Comparison of ENCODE assay signal across 9 mouse cellular contexts in genomic region chr2:168161514-168161971, GRCm38 (mm10). TPM values are rescaled to one million over a fixed set of nuclear protein-coding genes. Genes with fewer than 3 reads are reported as not detected.
A peak's percentile ranks its signal among the peaks of the same experiment; 100 is the strongest.
DNase-seq lines count a peak whose midpoint lies in the region; ATAC-seq lines count a peak whose summit lies in the region.
"Had no signal": no experiment of that assay in that cellular context is flagged by ENCODE, and none has a peak within 500 bp of the region (broad histone marks: within the 10 kb centered on the region; RNA-seq: fewer than 3 reads in every experiment).

No protein-coding gene starts in this region.

- intact Hi-C loops in left cerebral cortex, postnatal 10 days (cut with DNase I), result no loop called here

- H3K27me3 ChIP-seq in heart, embryonic 13.5 days (replicated peaks), result peaks cover 5% of the 10 kb centered on the region; the same call in 1 of the 2 replicates
- H3K27me3 ChIP-seq in embryonic facial prominence, embryonic 12.5 days, result 0 out of 2 replicates have a peak, but pooled peaks cover 3% of the 10 kb centered on the region
- no peaks in the 10 kb centered on the region for H3K27me3 ChIP-seq in limb, embryonic 11.5 days (ENCODE audit: control insufficient read depth, insufficient read depth, low read length)
- no peaks in the 10 kb centered on the region for H3K27me3 ChIP-seq in neural tube, embryonic 11.5 days (ENCODE audit: control insufficient read depth, insufficient read depth, low read length)

- peak overlapping the region; percentile 47 for H3K4me3 ChIP-seq in heart, embryonic 13.5 days
- peak overlapping the region; percentile 25 for H3K4me3 ChIP-seq in embryonic facial prominence, embryonic 12.5 days
- H3K4me3 ChIP-seq in limb, embryonic 11.5 days (ENCODE audit: low read depth, low read length), result peak overlapping the region; percentile 20; the same call in 1 of the 2 replicates
- no peak overlapping the region for H3K4me3 ChIP-seq in neural tube, embryonic 11.5 days (ENCODE audit: low read depth, low read length)

- 2% methylated on average over 11 of the region's 11 CpGs for WGBS in heart, embryonic 13.5 days
- WGBS in embryonic facial prominence, embryonic 12.5 days, result under 1% methylated on average over 9 of the region's 11 CpGs
- WGBS in limb, embryonic 11.5 days, result 5% methylated on average over 11 of the region's 11 CpGs
- 7% methylated on average over 11 of the region's 11 CpGs for WGBS in neural tube, embryonic 11.5 days

- DNase-seq in heart, adult 9 months (ENCODE audit: low spot score in 2 of 2), result no peak
- peak; percentile 58 for DNase-seq in limb, embryonic 11.5 days (ENCODE audit: low spot score)
- no peak for DNase-seq in neural tube, embryonic 11.5 days (ENCODE audit: low spot score)
- DNase-seq in left cerebral cortex, postnatal 10 days (ENCODE audit: extremely low spot score in 1 of 2, low spot score in 2 of 2), result no peak
- DNase-seq in frontal cortex, postnatal 36 days (ENCODE audit: low spot score in 2 of 2), result no peak
- no peak for DNase-seq in cerebellum, postnatal 14 days
- DNase-seq: cerebellum, postnatal 25 days had no signal

- peaks cover 40% of the 10 kb centered on the region for H3K4me1 ChIP-seq in heart, embryonic 13.5 days
- peaks cover 28% of the 10 kb centered on the region for H3K4me1 ChIP-seq in embryonic facial prominence, embryonic 12.5 days
- peaks cover 31% of the 10 kb centered on the region for H3K4me1 ChIP-seq in limb, embryonic 11.5 days (ENCODE audit: control insufficient read depth, insufficient read depth, low read length)
- H3K4me1 ChIP-seq in neural tube, embryonic 11.5 days (ENCODE audit: control insufficient read depth, insufficient read depth, low read length), result no peaks in the 10 kb centered on the region

- peak; percentile 11; the same call in 1 of the 2 replicates for ATAC-seq in heart, embryonic 13.5 days (ENCODE audit: extremely low read depth, insufficient number of reproducible peaks, low FRiP score, low TSS enrichment)
- no peak for ATAC-seq in embryonic facial prominence, embryonic 12.5 days (ENCODE audit: insufficient number of reproducible peaks, insufficient read depth, low FRiP score, low TSS enrichment)
- ATAC-seq in limb, embryonic 11.5 days (ENCODE audit: insufficient number of reproducible peaks, low FRiP score, low TSS enrichment, low read depth), result 0 out of 2 replicates have a peak, but pooled peaks have one; percentile 52
- ATAC-seq in neural tube, embryonic 11.5 days (ENCODE audit: insufficient read depth, low FRiP score, low TSS enrichment), result peak; percentile 48; the same call in 1 of the 2 replicates

- peak overlapping the region; percentile 86 for H3K27ac ChIP-seq in heart, embryonic 13.5 days (replicated peaks)
- peak overlapping the region; percentile 63; the same call in 1 of the 2 replicates for H3K27ac ChIP-seq in embryonic facial prominence, embryonic 12.5 days
- H3K27ac ChIP-seq in limb, embryonic 11.5 days (replicated peaks; ENCODE audit: low read depth, low read length), result peak overlapping the region; percentile 25; the same call in 1 of the 2 replicates
- no peak overlapping the region for H3K27ac ChIP-seq in neural tube, embryonic 11.5 days (ENCODE audit: low read depth, low read length)

- no peaks in the 10 kb centered on the region for H3K9me3 ChIP-seq in heart, embryonic 13.5 days
- H3K9me3 ChIP-seq in embryonic facial prominence, embryonic 12.5 days, result no peaks in the 10 kb centered on the region
- H3K9me3 ChIP-seq in limb, embryonic 11.5 days (ENCODE audit: control insufficient read depth, low read length), result no peaks in the 10 kb centered on the region
- H3K9me3 ChIP-seq in neural tube, embryonic 11.5 days (ENCODE audit: control insufficient read depth, low read length), result no peaks in the 10 kb centered on the region

- peak overlapping the region; percentile 75 for H3K9ac ChIP-seq in heart, embryonic 13.5 days
- H3K9ac ChIP-seq in embryonic facial prominence, embryonic 12.5 days, result peak overlapping the region; percentile 48; the same call in 1 of the 2 replicates
- H3K9ac ChIP-seq in limb, embryonic 11.5 days (ENCODE audit: low read length), result peak overlapping the region; percentile 41
- peak overlapping the region; percentile 8 for H3K9ac ChIP-seq in neural tube, embryonic 11.5 days (ENCODE audit: low read length)

- no peaks in the 10 kb centered on the region for H3K36me3 ChIP-seq in heart, embryonic 13.5 days
- no peaks in the 10 kb centered on the region for H3K36me3 ChIP-seq in embryonic facial prominence, embryonic 12.5 days
- no peaks in the 10 kb centered on the region for H3K36me3 ChIP-seq in limb, embryonic 11.5 days (ENCODE audit: control insufficient read depth, insufficient read depth, low read length)
- H3K36me3 ChIP-seq in neural tube, embryonic 11.5 days (ENCODE audit: control insufficient read depth, insufficient read depth, low read length), result no peaks in the 10 kb centered on the region

- H3K4me2 ChIP-seq in heart, embryonic 13.5 days, result peak overlapping the region; percentile 71
- H3K4me2 ChIP-seq in embryonic facial prominence, embryonic 12.5 days (replicated peaks), result peak overlapping the region; percentile 50
- H3K4me2 ChIP-seq in limb, embryonic 11.5 days (ENCODE audit: low read depth, severe bottlenecking), result peak overlapping the region; percentile 52
- peak overlapping the region; percentile 27 for H3K4me2 ChIP-seq in neural tube, embryonic 11.5 days (ENCODE audit: low read depth)

RNA-seq across cellular contexts. Expression of gene Adnp, which starts 45.4 kb away (rescaled TPM):
- 1.8 TPM in 2 replicates for polyA plus RNA-seq in heart, embryonic 13.5 days (2015; fragmentation: Nextera tagmentation; extraction: Ambion mirVana)
- polyA plus RNA-seq in embryonic facial prominence, embryonic 12.5 days (2016; fragmentation: Nextera tagmentation; extraction: Ambion mirVana), result 10.9 and 20.4 TPM in 2 replicates
- polyA plus RNA-seq in limb, embryonic 11.5 days (2014; fragmentation: Nextera tagmentation; extraction: Ambion mirVana), result 12.2 and 19.8 TPM in 2 replicates
- 14.1 and 14.2 TPM in 2 replicates for polyA plus RNA-seq in neural tube, embryonic 11.5 days (2014; fragmentation: Nextera tagmentation; extraction: Ambion mirVana)
- 100 to 1,000 TPM; 107 to 121 TPM for total RNA-seq in left cerebral cortex, postnatal 10 days (2021)

Comparison
In these comparisons a context has a peak if more than half of its experiments do, and no peak if none do; other contexts are left out.
1. H3K9ac ChIP-seq: peak in every context shown above with its lines; median percentile 75 in heart, embryonic 13.5 days; 48 in embryonic facial prominence, embryonic 12.5 days; 41 in limb, embryonic 11.5 days; 8 in neural tube, embryonic 11.5 days.